Mouse (Mus musculus) B cell, adult 67 days (primary cell): Measurements from ENCODE around the gene Mthfd1. TPM values are rescaled to one million over a fixed set of nuclear protein-coding genes. Genes with fewer than 3 reads are reported as not detected.

Experiments used
- total RNA-seq, 2 experiments: library from RNA; stranded (reverse); gene quantifications; 4 replicates each; pipeline ENCODE4 v1.2.4; 2023

The Mthfd1 gene
- total RNA-seq: 10 to 100 TPM; 56.5 TPM

GRCm38 (mm10) chr12:76254725-76255498 lies at the start of gene Mthfd1:
Mthfd1 (plus strand) TSS chr12:76255298.

GRCm38 (mm10) chr12:76246646-76247045 lies 8.5 kb upstream of the Mthfd1 start, which contains the start of gene Tex21:
Tex21 (minus strand) TSS chr12:76246746.

GRCm38 (mm10) chr12:76324679-76325431 lies 69.8 kb downstream of the Mthfd1 start, which contains the start of gene Akap5:
Akap5 (plus strand) TSS chr12:76324891.

Other genes starting within 250 kb of the Mthfd1 start
- gene Esr2, start 78.0 kb upstream of the Mthfd1 start, total RNA-seq: not detected
- 1 to 10 TPM in 1 of 2 experiments, under 1 TPM in 1; 0.95 to 1.1 TPM for gene Tex21, start 8.6 kb upstream of the Mthfd1 start, total RNA-seq
- gene Akap5, start 69.6 kb downstream of the Mthfd1 start, total RNA-seq: 1 to 10 TPM; 1.6 to 2.3 TPM
- 10 to 100 TPM; 35.8 to 39.0 TPM for gene Zbtb25, start 114.3 kb downstream of the Mthfd1 start, total RNA-seq
- gene Zbtb1, start 115.0 kb downstream of the Mthfd1 start, total RNA-seq: 10 to 100 TPM; 15.1 to 19.3 TPM
- 1 to 10 TPM; 9.9 to 10.0 TPM for gene Hspa2, start 148.9 kb downstream of the Mthfd1 start, total RNA-seq
- gene Ppp1r36, start 162.2 kb downstream of the Mthfd1 start, total RNA-seq: not detected